Comparison of ENCODE assay signal across 13 mouse cellular contexts in genomic region chr4:65217651-65218364, GRCm38 (mm10).
DNase-seq lines count a peak whose midpoint lies in the region; ATAC-seq lines count a peak whose summit lies in the region.
"Had no signal": no experiment of that assay in that cellular context is flagged by ENCODE, and none has a peak within 500 bp of the region (broad histone marks: within the 10 kb centered on the region; RNA-seq: fewer than 3 reads in every experiment).

No protein-coding gene starts in this region.

- no peaks in the 10 kb centered on the region for H3K27me3 ChIP-seq in forebrain, embryonic 14.5 days (replicated peaks; ENCODE audit: control insufficient read depth, insufficient read depth, low read length)
- no peaks in the 10 kb centered on the region for H3K27me3 ChIP-seq in forebrain, embryonic 11.5 days (ENCODE audit: control insufficient read depth, insufficient read depth, low read length)
- no peaks in the 10 kb centered on the region for H3K27me3 ChIP-seq in kidney, embryonic 15.5 days
- H3K27me3 ChIP-seq in limb, embryonic 10.5 days (ENCODE audit: low read depth, poor library complexity, severe bottlenecking): 0 out of 2 replicates have a peak, but pooled peaks cover 7% of the 10 kb centered on the region

- ATAC-seq in forebrain, embryonic 14.5 days: no peak
- no peak for ATAC-seq in forebrain, embryonic 11.5 days (replicated peaks; ENCODE audit: low FRiP score)
- 0 out of 2 replicates have a peak, but pooled peaks have one; percentile 43 for ATAC-seq in kidney, embryonic 15.5 days (replicated peaks; ENCODE audit: low FRiP score)

- H3K9ac ChIP-seq in forebrain, embryonic 14.5 days (ENCODE audit: low read length): no peak overlapping the region
- H3K9ac ChIP-seq in forebrain, embryonic 11.5 days (ENCODE audit: low read length): no peak overlapping the region
- no peak overlapping the region for H3K9ac ChIP-seq in kidney, embryonic 15.5 days

- no peaks in the 10 kb centered on the region for H3K36me3 ChIP-seq in forebrain, embryonic 14.5 days (ENCODE audit: control insufficient read depth, insufficient read depth, low read length)
- no peaks in the 10 kb centered on the region for H3K36me3 ChIP-seq in forebrain, embryonic 11.5 days (ENCODE audit: control insufficient read depth, insufficient read depth, low read length)
- H3K36me3 ChIP-seq in kidney, embryonic 15.5 days: no peaks in the 10 kb centered on the region
- no peaks in the 10 kb centered on the region for H3K36me3 ChIP-seq in limb, embryonic 10.5 days

- H3K9me3 ChIP-seq in forebrain, embryonic 14.5 days (replicated peaks; ENCODE audit: control insufficient read depth, low read length): no peaks in the 10 kb centered on the region
- H3K9me3 ChIP-seq in forebrain, embryonic 11.5 days (ENCODE audit: control insufficient read depth, low read length): no peaks in the 10 kb centered on the region
- H3K9me3 ChIP-seq in kidney, embryonic 15.5 days (replicated peaks): no peaks in the 10 kb centered on the region
- H3K9me3 ChIP-seq in limb, embryonic 10.5 days (replicated peaks): no peaks in the 10 kb centered on the region

- 60% methylated on average over 9 of the region's 9 CpGs for WGBS in forebrain, embryonic 14.5 days
- WGBS in forebrain, embryonic 11.5 days: 67% methylated on average over 9 of the region's 9 CpGs
- WGBS in kidney, embryonic 15.5 days: 25% methylated on average over 9 of the region's 9 CpGs
- WGBS in limb, embryonic 10.5 days: 17% methylated on average over 9 of the region's 9 CpGs

- DNase-seq in forebrain, embryonic 14.5 days (ENCODE audit: low spot score): peak; percentile 27
- no peak for DNase-seq in forebrain, embryonic 11.5 days (ENCODE audit: low spot score)
- no peak for DNase-seq in kidney, postnatal 25 days
- peak; percentile 50 for DNase-seq in embryo, embryonic 11 days
- DNase-seq in limb, embryonic 10.5 days (ENCODE audit: low spot score): peak; percentile 62
- DNase-seq in adrenal gland, adult 18-20 months (ENCODE audit: low spot score in 2 of 2): no peak
- DNase-seq in cerebellum, adult 9-11 months: no peak
- DNase-seq: adrenal gland, postnatal 36 days; cerebellum, adult 9-10 months; heart, postnatal 36 days; layer of hippocampus, adult 9-11 months; right cerebral cortex, postnatal 25 days had no signal

- no peak overlapping the region for H3K4me2 ChIP-seq in forebrain, embryonic 14.5 days (ENCODE audit: low read length)
- H3K4me2 ChIP-seq in forebrain, embryonic 11.5 days (ENCODE audit: low read depth, low read length, severe bottlenecking): no peak overlapping the region
- H3K4me2 ChIP-seq in kidney, embryonic 15.5 days: peak overlapping the region; percentile 21; the same call in 1 of the 2 replicates

- no peaks in the 10 kb centered on the region for H3K4me1 ChIP-seq in forebrain, embryonic 14.5 days (ENCODE audit: control insufficient read depth, insufficient read depth, low read length)
- H3K4me1 ChIP-seq in forebrain, embryonic 11.5 days (replicated peaks; ENCODE audit: control insufficient read depth, insufficient read depth, low read length): no peaks in the 10 kb centered on the region
- peaks cover 19% of the 10 kb centered on the region for H3K4me1 ChIP-seq in kidney, embryonic 15.5 days
- H3K4me1 ChIP-seq in limb, embryonic 10.5 days: peaks cover 31% of the 10 kb centered on the region

- no peak overlapping the region for H3K27ac ChIP-seq in forebrain, embryonic 14.5 days (ENCODE audit: low read depth, low read length)
- no peak overlapping the region for H3K27ac ChIP-seq in forebrain, embryonic 11.5 days (ENCODE audit: low read depth, low read length)
- H3K27ac ChIP-seq in kidney, embryonic 15.5 days: peak overlapping the region; percentile 34
- H3K27ac ChIP-seq in limb, embryonic 10.5 days: peak overlapping the region; percentile 73

- H3K4me3 ChIP-seq in forebrain, embryonic 14.5 days (ENCODE audit: low read depth, low read length): no peak overlapping the region
- no peak overlapping the region for H3K4me3 ChIP-seq in forebrain, embryonic 11.5 days (ENCODE audit: low read depth, low read length)
- no peak overlapping the region for H3K4me3 ChIP-seq in kidney, embryonic 15.5 days (replicated peaks)
- 0 out of 2 replicates have a peak overlapping the region, but pooled peaks have one; percentile 27 for H3K4me3 ChIP-seq in limb, embryonic 10.5 days

Comparison
In these comparisons a context has a peak if more than half of its experiments do, and no peak if none do; other contexts are left out.
1. DNase-seq: peak in forebrain, embryonic 14.5 days (single experiment), embryo, embryonic 11 days (single experiment) and limb, embryonic 10.5 days (single experiment); none in forebrain, embryonic 11.5 days (single experiment), kidney, postnatal 25 days (0 of 2), adrenal gland, adult 18-20 months (0 of 2) and cerebellum, adult 9-11 months (single experiment).
2. H3K27ac ChIP-seq: peak in kidney, embryonic 15.5 days (single experiment) and limb, embryonic 10.5 days (single experiment); none in forebrain, embryonic 14.5 days (single experiment) and forebrain, embryonic 11.5 days (single experiment).